Mouse (Mus musculus): ENCODE measurements at regions not wholly inside any gene's neighbourhood (a gene's known extent, or its start where the extent isn't known, plus 50 kb on each side); places are given as distances from the start of the nearest gene placed in this dataset.

DNA sequence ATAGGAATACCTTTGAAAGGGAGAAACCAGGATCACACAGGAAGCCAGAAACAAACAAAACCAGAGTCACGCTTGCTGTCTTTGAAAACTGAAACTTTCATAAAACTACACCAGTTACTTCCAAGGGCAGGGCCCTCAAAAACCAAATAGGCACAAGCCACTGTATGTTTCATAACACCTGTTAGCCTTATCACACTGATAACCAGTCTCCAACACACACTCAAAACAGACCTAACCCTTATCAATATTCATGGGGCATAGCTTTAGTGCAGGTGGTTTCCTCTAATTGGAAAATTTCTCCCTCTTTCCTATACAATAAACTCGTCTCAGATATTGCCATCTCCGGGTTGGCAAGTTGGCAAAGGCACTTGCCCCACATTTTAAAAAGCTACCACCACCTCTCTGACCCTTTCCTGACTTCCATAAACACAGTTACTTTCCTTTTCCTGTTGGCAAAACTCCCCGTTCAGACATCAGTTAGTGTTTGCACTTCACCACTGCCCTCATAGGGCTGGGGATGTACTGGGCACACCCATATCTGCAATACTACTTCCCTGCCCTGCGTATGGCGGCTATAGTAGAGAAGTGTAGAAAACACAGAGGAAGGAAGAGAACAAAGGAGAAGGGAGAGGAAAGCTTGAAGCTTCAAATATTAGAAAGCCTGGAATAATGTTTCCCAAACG lies 169.1 kb upstream of the Col8a1 start:
- DNase-seq = no peak

DNA sequence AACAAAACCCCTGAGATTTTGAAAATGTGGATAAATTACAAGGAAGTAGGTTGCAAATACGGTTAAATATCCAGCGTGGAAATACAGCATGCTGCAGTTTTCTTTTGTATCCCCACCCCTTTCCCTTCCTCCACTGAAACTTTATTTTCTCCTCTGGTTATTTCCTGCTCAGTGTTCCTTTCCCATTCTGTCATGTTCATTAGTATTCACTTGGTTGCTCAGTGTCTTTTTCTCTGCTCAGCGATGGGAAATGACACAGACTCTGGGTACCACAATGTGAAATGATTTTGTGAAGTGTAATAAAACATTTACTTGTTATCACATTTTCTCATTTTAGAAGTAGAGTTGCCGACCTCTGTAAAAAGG lies 169.6 kb upstream of the Col8a1 start:
- no peak for DNase-seq

DNA sequence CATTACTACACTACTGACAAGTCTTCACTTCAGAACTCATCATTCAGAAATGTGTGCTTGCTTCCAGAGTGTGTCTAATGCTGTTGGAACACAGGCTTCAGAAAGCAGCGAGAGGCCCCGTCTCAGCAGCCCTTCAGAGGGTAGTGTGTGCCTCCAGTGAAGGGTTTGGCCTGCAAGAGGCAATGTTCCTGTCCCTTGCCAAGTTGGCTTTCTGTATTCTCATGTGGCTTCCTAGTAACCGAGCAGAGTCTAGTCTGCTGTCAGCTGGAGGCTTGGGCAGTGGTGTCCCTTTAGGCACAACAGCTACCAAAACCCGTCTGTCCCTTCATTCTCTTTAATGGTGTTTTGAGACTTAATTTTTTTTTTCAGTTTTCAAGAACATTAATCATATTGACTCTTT lies 173.3 kb upstream of the Col8a1 start:
- DNase-seq = peak; percentile 42

DNA sequence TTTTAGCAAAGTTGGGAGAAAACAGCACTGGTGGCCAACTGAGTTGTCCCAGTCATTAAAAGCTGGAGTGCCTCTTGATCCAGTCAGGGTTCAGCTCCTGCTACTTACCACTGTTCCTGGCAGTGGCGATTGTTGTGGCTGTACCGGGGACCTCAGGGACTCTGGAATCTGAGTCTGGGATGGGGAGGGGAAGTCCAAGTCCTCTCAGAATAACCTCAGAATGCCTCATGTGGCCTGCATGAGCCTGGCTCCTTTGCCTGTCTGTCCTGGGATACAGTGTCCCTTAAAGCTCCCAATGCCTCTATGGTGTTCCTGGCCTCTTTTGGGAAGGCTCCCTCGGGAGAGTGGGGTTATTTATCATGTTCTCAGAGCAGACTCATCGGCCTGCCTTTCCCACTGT lies 173.8 kb upstream of the Col8a1 start:
- DNase-seq = peak; percentile 34

DNA sequence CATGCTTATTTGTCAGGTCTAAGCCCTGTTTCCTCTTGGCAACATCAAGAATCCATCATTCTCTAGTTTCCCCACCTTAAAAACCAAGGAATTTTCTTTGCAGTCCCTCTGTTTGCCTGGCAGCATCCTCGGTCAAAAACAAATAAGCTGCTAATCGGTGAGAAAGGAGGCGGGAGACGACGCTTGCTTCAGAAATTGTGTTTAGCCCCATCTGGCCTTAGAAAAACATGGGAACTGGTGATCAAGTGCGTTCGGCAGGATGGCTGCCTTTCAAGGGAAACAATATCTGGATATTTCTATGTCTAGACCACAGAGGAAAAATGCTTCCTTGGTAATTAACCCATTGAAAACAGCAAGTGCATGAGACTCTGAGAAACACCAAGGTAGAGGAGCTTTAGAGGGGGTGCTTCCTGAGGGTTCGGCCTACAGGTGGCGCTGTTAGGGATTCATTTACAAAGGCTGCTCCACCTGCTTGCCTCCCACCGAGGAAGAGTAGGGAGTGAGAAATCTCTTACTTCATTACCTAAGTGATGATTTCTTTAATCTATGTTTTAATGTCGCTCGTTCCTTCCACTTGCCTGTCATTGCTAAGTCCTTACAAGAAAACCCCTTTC lies 174.7 kb upstream of the Col8a1 start:
- DNase-seq = no peak

DNA sequence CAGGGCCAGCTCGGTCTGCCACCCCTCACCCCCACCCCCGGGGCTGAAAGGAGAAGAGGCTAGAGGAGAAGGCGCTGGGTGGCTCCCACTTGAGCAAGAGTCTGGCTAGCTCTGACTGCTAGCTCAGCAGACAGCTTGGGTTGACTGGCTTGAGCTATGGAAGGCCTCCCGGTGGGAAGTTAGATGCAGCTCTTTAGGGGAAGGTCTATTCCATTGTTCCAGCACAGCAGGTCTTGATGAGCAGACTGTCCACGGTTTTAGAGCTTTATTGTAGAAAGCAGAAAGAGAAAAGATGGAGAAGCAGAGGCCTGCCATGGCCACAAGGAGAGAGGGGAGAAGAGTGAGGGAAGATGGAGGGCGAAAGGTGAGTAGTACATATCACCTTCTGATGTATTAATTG lies 190.9 kb upstream of the Col8a1 start:
- no peak for DNase-seq

DNA sequence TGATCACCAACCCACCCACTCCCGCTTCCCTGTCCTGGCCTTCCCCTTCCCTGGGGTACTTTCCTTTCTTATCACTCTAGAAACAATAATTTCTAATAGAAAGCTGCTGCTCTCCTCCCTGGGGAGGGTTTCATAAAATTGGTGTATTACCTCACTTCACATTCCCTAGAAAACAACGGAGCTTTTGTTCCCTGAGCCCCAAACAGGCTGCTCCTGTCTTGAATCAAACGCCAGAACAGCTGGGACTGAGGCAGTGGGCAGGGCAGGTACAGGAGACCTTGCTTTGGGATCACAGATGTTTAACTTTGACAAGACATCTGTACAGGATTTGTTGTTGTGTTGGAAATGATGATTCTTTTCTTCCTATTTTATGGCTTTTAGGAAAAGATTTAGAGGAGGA lies 192.8 kb upstream of the Col8a1 start:
- no peak for DNase-seq

DNA sequence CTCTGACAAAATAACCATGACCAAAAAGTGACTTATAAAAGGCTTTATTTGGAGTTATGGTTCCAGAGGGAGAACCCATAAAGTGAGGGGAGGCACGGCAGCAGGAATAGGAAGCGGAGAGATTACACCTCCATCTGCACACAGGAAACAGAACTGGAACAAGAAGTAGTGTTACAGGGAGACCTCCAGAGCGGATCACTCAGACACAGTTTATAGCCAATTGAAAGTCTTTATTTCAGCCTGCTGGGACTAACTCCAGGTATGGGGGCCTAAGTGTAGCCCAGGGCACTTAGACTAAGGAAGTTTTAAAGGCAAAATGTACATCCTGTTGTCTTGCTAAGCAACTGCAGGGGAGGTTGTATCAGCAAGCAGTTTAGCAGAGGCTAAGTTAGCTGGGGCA lies 195.1 kb upstream of the Col8a1 start:
- DNase-seq = no peak

DNA sequence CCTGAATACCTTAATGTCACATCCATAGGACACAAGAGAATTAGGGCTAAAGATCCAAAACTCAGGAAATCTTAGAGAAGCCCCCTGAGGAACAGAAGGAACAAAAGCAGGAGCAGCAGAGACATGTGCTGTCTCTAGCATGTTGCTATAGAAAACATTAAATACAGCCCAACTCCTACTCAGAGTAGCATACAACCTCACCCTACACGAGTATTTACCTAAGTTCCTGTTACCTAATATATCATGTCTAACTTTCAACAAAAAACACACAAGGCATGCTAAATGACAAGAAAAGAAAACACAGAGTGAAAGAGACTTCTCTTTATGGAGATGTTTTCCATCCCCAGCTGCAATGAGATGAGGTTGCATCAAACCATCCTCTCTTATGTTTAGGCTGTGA lies 216.4 kb upstream of the Col8a1 start:
- no peak for DNase-seq

DNA sequence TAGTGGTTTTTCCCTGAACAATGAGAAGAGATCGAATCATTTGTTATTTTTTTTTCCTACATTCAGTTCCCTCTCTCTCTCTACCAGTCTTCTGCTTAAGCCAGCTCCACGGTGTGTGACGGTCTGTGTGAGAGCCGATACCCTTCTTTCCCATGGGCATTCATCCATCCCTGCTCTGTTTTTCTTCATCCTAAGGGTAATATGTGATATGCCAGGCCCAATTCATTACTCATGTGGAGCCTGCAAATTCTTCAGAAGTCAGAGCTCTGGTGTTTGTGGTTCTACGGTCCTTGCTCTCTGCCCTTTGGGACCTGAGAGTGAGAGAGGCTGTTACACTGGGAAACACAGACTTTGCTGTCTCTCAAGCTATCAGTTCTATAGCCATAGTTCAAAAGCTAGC lies 229.6 kb upstream of the Col8a1 start:
- no peak for DNase-seq

DNA sequence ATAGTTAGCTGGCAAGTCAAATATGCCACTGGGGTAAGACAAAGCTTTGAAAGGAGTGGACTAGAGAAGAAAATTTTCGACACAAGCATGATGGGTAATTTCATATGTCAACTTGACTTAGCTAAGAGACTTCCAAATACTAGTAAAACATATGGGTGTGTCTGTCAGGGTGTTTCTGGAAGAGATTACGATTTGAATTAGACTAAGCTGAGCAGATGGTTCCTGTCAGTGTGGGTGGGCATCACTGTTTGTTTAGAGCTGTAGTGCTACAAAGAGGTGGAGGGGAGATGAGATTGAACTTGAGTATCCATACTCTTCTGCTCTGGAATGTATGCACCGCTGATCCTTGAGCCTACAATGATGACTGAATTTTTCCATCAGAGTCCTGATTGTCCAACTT lies 251.2 kb upstream of the Col8a1 start:
- DNase-seq = no peak

DNA sequence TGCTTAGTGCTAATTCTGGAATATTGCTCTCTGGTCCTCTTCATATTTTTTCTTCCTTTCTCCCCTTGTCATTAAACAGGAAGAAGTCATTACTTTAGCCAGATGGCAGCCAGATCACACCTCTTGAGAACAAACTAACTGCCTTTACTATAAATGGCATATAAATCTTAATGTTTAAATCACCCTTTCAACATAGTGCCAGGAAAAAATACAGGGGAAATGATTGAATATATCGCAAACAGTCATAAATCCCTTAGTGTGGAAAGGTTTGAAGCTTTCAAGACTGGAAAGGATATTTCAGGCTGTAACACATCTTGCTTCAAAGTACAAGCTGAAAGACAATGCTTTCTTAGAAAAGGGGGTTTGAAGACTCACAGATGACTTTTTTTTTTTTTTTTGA lies 259.0 kb upstream of the Col8a1 start:
- DNase-seq = no peak

DNA sequence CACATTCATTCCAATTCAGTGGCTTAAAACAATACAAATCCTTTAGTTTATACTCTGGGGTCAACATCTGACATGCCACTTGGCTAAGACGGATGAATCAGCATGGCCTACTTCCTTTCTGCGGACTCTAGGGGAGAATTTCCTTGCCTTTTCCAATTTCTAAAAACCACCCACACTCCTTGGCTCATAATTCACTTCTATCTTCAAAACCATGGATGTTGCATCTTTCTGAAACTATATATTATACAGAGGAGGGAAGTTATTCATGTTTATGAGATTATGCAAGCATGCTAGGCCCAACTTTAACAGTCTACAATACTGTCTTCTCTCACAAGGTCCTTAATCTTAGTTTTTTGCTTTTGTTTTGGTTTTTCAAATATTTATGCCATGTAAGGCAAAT lies 273.0 kb upstream of the Col8a1 start:
- no peak for DNase-seq

DNA sequence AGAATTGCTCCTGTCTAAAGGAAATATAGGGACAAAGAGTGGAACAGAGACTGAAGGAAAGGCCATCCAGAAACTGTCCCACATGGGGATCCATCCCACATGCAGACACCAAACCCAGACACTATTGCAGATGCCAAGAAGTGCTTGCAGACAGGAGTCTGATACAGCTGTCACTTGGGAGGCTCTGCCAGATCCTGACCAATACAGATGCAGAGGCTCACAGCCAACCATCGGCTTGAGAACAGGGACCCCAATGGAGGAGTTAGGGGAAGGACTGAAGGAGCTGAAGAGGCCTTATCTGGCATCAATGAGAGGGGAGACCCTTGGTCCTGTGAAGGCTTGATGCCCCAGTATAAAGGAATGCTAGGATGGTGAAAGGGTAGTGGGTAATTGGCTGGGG lies 274.0 kb upstream of the Col8a1 start:
- DNase-seq = peak; percentile 7

DNA sequence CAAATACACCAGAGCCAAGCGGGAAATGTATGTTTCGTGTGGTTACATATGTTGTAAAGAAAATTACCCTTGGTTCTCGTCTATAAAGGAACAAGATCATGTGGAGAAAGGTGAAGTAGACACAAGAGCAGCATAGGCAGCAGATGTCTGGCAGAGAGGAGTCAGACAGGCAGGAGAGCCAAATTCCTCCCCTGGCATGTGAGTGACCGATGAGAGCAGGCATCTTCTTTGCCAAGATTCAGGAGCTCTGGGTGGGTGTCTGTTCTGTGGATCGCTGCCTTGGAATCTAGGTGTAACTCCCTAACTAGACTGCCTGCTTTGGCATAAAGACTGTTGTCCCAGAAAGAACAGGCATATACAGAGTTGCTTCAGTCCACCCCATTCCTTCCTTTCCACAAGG lies 275.1 kb upstream of the Col8a1 start:
- peak; percentile 6 for DNase-seq

DNA sequence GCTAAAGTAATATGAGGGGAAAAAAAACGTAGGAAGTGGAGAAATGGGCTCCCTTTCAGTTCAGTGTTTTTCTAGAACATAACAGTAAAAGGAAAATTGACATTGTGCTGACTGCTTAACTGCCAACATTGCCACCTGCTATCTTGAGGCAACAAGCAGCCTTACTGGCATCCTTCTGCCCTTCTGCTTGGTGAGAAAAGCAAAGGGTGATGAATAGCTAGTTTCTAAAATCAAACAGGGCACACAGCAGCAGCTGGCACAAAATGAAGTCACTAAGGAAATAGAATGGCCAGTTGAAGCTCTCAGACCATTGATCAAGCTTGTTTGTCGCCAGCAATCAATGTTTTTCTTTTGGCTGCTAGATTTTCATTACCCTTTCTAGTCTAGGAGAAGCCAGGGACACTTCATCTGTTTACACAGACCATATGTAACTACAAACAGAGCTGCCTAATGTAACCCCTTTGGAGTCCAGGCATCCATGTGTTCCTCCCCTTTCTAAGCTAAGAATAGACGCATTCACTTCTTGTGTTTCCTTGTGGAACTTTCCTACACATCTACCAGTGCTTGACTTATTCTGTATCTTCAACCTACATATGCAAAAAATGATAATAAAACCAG lies 314.2 kb upstream of the Col8a1 start:
- DNase-seq = no peak

DNA sequence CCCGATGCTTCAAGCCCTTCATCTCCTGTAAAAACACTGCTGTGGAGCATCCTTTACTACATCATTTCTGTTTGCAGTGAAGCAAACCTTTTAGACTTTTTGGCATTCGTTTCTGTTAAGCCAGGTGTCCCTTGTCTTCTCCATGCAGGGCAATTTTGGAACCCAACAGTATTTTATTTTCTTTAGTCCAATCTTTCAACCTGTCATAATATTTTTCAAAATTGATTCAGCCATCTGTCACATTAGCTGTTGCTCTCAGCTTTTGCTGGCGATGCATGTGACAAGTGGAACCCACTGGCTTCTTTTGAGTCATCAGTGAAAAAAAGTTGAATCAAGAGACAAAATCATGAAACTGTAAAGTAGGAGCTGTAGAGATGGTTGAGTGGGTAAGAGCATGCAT lies 317.9 kb upstream of the Col8a1 start:
- no peak for DNase-seq

DNA sequence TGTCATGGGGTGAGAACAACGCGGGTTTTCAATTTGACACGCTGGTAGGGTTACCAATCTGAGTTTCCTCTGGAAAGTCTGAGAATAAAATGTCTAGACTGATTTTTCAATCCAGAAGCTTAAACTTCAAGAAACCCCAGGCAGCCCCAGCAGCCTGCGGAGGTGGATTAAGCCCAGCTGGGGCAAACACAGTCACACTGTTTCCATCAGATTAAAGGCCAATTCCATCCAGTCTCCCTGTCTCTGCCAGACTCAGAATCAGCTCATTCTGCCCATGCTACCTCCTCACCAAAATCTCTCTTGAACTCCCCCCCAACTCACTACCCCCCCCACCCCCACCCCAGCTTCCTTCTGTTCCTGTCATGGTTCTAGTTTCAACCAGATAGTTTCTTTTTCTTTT lies 307.9 kb upstream of the Dcbld2 start:
- DNase-seq = no peak

DNA sequence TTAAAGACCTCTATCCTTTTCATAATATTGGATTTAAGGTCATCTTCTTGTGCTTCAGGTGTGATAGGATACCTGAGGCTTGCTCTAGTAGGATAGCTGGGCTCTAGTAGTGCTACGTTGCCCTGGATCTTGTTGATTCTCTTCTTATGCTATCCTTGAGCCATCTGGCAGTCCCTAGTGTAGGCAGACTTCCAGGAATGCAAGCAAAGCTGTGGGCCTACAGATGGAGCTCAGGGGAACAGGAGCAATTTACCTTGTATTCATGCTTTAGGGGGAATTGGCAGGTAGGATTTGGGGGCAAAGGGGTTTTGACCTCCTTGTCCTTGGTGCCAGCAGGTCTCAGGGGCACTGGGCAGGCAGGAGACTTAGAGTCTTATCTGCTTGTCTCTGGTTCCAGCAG lies 297.8 kb upstream of the Dcbld2 start:
- no peak for DNase-seq

DNA sequence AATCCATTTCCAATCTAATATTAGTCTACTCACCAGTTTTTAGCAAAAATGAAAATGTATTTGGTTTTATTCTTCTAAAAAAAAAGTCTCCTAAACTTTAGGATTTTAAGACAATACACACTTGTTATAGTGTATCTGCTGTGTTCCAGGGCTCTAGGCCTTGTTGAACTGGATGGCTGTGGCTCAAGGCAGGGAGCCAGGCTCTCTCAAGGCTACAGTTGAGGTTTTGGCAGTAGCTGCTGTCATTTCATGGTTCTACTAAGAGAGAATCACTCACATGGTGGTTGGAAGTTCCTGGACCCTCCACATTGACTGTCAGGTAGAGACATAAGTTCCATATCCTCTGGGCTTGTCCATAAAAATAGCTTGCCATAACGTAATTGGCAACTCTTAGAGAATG lies 282.2 kb upstream of the Dcbld2 start:
- DNase-seq = no peak

DNA sequence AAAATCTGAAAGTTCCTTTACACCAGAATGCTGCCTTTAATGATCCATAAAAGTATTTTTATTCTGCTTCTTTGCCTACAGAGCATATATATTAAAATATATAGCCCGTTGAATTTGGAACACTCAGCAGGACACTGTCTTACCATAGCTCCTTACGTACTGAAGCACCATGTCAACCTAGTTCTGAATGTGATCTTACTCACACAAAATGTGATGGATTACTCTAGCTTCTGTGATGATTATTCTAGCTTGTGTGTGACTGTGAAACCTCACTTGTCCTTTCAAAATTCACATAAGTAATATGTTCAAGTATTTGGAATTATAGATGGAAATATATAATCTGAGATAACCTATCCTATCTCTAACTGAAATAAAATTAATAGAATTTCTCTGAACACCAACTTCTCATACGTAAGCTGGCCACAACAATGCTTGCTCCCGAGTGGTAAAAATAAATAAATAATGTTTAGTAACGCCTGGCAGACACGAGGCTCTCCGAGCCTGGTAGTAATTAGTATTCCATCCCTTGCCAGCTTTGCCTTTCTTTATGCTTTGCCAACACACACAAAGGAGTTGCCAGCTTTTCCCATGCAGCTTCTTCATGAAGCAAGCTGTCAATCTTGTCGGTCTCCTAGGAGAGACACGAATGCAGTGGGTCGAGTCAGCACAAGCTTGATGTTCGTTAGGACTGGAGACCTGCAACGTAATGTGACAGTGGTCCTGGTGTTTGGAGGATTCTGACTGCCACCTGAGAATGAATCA lies 271.9 kb upstream of the Dcbld2 start:
- no peak for DNase-seq

DNA sequence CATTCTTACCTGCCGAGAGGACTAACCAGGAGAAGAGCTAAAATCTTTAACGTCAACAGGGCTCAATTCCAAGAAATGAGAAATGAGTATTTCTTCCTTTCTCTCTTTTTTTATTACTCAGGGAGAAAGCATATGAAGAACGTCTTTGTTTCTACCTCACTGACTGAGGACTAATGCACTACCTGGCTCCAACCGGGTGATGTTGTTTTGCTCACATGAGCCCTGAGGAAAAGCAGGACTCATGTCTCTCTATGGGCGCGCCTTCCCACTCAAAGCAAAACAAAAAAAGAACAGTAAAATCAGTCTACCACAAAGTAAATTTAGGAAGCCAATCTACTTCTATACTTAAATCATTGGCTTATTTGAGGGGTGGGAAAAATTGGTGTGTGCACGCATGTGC lies 271.3 kb upstream of the Dcbld2 start:
- no peak for DNase-seq

DNA sequence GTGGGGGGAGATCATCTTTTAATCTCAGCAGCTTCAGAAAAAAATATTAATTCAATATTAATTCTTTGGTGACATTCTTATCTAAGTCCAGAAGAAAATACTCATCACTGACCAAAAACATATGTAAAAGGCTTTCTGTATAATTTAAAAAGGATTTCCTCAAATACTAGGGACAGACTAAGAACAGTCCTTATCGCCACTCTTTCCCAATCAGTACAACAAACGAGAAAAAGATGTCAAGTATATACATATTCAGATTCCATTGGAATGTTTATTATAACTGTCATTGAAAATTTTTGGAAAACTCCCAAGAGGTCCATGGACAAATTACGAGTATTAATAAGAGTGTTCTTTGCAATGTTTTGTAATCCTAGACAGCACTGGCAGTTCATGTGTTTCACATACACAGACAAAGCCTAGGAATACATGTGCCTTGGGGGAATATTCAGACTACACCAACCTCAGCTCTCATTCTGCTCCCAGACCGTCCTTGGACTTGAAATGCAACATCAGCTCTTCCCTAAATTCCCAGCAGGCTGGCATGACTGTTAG lies 270.4 kb upstream of the Dcbld2 start:
- DNase-seq = no peak

DNA sequence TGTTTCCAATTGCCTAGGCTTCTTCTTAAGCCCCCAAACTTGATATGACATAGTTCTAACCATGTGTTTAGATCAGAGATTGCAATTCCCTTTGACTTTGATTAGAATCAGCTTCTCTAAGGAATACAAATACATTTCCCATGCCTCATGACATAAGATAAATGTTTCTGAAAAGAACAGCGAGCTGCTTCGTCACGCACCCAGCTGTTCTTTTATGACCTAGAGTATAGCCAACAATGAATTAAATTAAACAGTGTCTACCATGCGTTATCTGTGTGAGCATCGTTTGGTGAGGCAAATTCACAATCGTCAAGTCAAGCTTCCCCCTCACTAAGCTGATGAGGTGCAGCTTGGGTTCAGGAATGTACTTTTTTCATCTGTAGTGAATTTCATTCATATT lies 261.8 kb upstream of the Dcbld2 start:
- DNase-seq = no peak

Measured in heart, postnatal 4 days (tissue).